Mouse (Mus musculus) cerebellum, adult 18-20 months (tissue): ENCODE measurements around the gene Gm44511.
"Not testable (repeated sequence)": the region's sequence is repeated elsewhere in the genome, so short reads cannot be mapped to it uniquely, and the experiment has no call there.

Source experiments
- DNase-seq, 2 experiments: peaks; one replicate each; pipeline ENCODE4 v3.0.0; 2021

The Gm44511 gene

DNA sequence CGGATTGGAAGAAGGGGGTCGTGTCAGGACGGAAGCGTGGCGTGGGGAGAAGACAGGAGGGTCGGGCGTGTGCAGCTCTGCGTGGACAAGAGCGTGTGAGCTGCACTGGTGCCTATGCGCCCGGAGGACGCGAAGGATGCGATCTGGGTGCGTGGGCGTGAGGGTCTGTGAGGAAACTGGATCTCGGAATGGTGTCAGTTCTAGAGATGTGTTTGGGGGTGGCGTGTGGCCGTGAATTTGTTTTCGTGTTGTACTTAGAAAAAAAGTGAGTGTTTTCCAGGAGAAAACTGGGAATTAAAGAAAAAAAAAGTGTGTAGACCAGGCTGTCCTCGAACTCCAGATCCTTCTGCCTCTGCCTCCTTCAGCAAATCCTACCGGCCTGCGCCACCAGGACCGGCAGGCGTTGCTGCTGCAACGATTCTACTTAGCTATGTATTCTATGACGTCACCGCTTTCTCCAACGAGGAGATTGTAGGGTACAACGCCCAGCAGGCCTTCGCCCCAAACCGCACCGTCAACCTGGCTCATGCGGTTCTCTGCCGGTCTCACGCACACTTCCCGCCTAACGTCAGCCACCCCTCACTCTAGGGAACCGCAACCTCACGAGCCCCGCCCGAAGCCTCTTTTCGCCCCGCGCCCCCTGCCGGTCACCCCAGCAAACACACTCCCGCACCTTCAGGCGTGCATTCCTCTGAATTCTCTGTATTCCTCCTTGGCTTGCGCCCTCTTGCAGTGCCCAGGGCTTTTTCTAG, 26.8 kb downstream of the Gm44511 start:
- peak; percentile 84 to 88 for DNase-seq

DNA sequence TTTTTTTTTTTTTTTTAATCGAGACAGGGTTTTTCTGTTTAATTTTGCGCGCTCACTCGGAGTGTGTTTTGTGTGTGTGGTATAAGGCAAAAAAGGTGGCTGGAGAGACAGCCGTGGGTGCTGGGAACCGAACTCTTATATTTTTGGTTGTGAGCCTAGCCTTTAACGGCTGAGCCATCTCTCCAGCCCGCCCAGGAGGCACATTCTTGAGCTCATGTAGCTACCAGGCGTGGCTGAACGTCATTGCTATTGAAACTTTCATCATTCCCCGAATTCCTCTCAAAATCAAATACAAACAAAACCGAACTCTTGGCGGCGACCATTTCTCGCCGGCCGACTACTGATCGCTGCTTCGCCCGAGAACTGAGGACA, 27.4 kb downstream of the Gm44511 start:
- peak; percentile 66 to 81 for DNase-seq

DNA sequence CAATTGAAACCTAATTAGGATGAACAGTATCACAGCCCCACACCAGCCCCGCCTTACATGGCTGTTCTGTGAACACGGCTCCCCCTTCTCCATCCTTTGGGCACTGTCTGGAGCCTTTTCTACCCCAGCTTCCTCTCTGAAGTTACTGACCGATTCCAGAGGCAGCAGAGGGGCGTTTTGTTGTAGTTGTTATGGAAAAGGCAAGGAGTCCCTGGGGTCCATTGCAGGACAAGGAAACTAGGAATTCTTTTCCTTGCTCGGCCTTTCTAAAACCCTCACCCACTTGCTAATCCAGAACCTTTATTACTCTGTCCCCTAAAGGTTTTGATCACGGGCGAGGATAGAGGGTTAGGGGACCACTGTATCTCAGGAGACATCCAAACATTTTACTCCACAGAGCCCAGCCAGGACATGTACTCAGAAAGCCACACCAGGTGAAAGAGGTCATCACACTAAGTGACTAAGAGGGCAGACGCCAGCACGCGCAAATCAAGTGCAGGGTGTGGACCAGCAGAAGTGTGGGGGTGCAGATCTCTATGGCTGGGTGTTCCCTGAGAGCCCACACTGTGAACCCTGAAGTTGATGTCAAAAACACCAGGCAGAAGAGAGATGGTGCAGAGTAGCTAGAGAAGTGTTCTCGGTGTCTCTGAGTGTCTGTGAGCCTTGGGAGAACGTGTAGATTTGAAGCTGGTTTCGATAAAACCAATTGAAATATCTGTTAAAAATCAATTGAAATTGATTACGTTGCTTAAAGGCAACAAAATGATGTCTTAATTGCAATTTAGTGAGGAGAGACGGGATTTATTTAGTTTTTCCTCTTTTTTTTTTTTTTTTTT, 28.0 kb downstream of the Gm44511 start:
- peak; percentile 45 to 47 for DNase-seq

DNA sequence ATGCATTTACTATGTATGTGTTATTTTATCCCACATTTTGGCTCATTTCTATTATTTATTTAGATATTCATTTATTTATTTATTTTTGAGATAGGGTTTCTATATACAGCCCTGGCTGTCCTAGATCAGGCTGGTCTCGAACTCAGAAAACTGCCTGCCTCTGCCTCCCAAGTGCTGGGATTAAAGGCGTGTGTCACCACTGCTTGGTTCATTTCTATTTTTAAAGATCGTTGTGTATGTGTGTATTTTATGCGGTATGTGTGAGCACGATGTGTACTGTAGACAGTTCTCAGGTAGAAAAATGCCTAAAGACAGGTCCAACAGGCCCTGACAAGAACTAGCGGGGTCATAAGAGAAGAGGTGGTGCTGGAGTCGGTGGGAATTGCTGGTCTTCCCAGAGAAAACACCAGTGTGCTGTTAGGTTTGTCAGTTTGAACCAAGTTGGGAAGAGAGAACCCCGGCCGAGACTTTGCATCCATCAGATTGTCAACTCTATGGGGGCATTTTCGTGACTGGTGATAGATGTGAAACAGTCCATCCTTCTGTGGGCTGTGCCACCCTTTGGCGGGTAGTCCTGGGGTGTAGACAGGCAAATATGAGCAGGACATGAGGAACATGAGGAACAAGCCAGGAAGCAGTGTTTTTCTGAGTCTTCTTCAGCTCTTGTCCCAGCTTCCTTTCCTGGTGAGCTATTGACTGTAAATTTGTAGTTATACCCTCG, 28.8 kb downstream of the Gm44511 start:
- DNase-seq: peak in 1 of 2 experiments; percentile 15

DNA sequence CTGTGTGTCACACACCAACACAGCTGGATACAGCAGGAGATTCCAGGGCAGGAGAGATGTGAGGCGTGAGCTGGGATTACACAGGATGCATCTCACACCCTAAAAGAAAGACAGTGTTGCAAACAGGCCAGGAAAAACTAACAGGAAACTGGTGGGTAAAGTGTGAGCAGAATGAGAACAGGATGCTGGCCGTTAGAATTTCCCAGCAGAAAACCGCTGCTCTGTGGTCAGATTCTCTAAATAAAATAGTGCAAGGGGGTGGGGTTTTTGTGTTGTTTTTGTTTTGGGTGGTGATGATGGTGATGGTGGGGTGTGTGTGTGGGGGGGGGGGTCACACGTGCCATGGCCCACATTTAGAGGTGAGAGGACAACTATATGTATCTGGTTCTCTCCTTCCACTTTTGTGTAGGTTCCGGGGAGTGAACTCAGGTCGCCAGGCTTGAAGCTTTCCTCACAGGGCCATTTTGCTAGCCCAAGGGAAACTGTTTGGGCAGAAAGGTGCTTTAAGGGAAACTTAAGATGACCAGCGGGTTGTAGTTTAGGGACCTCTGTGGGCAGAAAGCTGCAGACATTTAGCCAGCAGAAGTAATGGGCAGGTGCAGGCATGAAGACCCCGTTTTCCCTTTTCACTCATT, 29.7 kb downstream of the Gm44511 start:
- DNase-seq: no peak

DNA sequence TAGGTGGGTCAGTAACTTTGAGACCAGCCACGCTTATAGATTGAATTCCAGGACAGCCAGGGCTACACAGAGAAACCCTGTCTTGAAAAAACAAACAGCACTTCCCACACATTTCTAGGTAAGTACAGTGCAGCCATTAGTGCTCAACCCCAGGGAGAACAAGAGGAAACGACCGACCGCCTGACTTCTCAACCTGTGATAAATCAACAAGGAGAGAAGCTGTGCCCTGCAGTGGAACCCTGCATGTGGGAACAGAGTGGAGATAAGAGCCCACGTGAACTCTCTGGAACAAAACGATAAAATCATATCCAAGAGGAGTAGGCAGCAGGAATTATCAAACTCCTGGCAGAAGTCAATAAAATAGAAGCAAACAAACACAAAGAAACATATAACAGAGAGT, 32.4 kb downstream of the Gm44511 start:
- no peak for DNase-seq

DNA sequence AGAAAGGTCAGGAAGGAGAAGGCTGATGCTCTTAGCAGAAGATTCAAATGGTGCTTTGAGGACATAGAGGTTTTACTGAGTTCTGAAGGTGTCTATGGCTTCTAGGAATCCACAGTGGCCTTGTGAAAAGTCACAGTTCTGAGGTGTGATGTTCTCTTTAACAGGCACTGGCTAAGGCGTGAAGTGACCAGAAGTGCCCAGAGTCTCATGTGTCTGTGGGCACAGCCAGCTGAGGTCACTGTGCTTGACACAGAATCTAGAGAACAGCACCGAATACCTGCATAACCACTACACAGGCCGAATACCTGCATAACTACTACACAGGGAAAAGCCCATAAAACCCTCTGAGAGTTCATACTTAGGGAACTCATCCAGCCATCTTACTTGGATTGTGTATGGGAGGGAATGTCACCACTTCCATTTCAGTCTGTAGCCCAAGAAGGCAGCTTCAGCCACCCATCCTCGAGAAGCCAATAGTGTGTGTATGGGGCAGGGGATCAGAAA, 35.6 kb downstream of the Gm44511 start:
- DNase-seq: not testable (repeated sequence)

DNA sequence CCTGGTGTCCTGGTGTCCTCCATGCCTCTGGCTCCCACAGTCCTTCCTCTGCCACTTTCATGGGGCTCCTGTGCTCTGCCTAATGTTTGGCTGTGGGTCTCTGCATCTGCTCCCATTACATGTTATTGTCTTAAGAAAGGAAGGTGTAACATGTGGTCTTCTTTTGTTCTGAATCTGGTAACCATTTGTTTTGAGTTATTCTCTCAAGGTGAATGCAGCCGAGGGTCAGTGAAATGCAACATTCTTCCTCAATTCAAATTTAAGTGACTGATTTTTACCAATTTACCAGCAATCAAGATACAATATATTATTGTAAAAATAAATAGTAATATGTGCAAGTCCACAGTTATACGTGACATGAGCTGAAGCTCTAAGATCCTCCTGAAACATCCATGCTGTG, 37.0 kb downstream of the Gm44511 start, which contains the start of gene Klrb1c:
TSS of gene Klrb1c (minus strand) at position 101 of the 400 bp plus-strand sequence.
- no peak for DNase-seq

DNA sequence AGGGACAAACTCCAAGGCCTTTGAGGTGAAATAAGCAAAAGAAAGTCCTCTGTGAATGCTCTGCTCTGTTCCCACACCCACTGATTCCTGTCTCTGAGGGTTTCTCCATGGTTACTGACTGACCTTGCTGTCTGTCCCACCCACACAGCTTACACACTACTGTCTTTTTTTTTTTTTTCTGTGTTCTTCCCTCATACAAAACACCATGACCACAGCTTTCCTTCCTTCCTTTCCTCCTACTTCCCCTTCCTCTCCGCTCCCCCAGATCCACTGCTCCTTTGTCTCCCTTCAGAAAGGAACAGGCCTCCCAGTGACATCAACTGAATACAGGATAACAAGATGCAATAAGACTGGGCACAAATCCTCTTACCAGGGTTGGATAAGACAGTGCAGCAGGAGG, 37.6 kb downstream of the Gm44511 start:
- no peak for DNase-seq

DNA sequence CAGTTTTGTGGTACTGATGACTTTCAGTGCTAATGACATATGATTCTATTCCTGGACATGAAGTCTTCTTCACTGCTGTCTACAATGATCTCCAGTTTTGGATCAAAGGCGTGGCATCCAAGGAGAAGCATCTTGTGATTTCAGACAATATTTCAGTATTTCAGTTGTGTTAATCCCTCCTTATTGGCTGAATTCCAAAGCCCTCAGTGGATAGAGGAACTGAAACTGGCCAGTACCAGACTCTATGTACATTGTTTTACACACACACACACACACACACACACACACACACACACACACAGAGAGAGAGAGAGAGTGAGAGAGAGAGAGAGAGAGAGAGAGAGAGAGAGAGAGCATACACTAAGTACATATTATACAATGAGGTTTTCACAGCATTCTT, 39.7 kb downstream of the Gm44511 start:
- not testable (repeated sequence) for DNase-seq

DNA sequence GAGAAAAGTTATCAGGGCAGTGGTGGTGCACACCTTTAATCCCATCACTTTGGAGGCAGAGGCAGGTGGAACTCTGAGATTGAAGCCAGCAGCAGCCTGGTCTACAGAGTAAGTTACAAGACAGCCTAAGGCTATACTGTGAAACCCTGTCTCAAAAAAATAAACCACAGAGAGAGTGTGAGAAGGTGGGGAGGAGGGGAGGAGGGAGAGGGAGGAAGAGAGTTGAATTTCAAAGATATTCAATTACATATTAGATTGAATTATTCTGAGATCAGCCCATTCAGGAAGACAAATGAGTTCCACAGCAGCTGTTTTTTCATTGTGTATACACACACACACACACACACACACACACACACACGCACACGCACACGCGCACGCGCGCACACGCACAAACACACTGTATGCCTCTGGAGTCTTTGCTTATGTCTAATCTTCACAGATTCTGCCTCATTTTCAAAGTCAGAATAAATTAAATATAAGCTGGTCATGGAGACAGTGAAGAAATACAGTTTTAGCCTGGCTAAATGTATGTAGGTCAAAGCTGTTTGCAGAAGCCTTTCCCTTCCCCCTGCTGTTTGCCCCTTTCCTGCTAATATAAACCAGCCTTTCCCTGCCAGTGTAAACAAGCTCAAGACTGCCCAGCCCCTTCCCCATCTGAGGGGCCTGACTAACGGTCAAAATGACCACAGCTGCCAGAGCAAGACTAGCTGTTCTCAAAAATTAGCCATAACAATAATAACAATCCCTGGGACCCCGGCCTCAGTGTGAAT, 56.4 kb downstream of the Gm44511 start:
- no peak for DNase-seq

DNA sequence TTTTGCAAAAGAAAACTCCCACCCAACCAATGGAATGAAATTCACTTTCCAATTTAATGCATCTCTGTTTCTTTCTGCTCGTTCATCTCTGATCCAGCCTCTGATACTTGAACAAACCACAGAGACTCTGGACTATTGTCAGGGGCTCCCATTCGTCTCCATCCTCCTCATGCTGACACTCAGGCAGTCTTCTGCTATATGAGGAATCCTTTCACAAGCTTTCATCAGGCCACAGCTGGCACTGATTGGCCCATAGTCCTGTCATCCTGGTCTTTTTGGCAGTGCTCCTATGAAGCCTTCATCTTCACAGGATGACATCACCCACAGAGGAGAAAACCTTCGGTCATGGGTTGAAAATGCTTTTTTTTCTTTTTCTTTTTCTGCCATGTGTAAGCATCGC, 58.1 kb downstream of the Gm44511 start:
- DNase-seq: no peak

DNA sequence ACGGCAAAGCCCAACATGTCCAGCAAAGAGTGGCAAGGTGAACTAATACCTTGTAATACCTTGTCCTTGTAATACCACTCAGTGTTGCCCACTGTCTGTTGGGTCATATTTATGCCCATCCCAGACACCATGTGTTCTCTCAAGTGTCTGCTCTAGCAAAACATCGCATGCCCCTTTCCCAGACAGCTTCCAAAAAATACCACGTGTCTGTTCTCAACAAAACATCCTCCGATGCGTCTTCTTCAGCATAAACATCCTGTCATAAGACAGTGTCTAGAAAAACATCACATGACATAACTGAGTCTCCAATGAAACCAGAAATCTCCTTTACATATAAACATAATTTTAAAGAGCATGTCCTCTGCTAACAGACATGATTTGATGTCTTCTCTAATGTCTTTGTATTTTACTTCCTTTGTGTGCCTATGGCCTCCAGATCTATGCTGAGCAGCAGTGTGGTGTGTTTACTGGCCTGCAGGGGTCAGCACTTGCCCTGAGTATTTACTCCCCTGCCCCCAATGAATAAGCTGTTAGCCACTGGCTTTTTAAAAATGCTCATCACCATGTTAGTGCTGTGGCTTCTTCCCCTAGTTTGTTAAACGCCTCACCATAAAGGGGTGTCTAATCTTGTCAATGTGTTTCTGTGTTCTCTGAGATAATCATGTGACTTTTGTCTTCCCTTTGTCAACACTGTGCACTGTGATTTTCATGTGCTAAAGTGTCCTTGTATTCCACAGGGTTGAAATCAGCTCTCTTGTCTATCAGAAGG, 59.4 kb downstream of the Gm44511 start:
- DNase-seq: peak; percentile 47 to 52

DNA sequence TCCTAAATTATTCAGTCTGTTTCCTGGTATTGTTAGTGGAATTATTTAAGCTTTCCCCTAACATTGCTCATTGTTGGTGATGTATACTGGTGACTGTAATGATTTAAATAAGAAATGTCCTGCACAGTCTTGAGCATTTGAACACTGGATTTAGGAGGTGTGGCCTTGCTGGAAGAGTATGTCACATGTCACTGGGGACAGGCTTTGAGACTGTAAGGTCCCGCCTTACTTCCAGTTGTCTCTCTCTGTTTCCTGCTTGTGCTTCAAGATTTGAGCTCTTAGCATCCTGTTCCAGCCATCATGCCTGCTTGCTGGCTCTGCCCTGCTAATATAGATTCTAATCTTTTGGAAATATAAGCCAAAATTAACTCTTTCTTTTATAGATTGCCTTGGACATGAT, 60.9 kb downstream of the Gm44511 start:
- DNase-seq: no peak

DNA sequence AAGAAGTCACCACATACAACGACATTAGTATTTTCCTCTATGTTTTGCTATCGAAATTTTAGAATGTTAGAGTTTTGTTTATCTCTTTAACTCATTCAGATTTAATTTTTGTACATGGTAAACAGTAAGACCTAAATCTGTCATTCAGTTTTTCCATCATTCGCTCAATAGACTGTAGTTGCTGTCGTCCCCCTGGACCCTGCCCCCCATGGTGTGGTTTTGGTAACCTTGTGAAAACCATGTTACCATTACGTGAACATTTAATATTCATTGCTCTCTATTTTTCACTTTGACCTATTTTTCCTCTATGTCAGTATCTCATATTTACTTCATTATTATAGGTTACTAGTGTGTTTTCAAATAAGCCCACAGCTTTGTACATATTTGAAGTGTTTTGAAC, 61.5 kb downstream of the Gm44511 start:
- no peak for DNase-seq

DNA sequence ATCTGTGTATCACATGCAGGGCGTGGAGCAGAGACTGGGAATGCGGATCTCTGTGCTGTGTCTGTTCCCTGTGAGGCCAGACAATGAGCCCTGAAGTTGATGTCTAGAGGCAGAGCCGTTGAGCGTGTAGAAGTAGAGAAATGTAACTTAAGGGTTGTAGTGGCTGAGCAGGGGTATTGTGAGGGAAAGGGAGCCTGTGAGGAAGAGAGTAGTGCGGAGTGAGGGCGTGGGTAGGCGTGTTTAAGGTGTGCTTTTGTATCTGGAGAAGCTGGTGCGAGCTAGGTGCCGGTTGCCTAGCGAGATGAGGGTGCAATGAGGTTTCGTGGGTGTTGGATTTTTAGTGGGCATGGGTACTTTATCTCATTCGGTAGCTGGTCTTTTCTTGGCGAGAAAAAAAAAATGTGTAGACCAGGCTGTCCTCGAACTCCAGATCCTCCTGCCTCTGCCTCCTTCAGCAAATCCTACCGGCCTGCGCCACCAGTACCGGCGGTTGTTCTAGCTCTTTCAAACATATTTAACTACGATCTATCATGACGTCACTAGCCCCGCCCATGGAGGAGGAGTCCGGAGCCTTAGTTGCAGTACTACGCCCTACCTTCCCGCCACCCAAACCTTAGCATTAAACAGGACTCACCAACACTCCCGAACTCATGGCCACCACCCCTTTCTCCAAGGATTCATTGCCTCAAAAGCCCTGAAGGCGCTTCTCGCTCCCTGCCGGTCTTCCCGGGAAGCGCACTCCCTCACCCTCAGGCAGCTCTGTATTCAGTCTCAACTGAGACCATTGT, 62.2 kb downstream of the Gm44511 start:
- DNase-seq: peak; percentile 94 to 98

DNA sequence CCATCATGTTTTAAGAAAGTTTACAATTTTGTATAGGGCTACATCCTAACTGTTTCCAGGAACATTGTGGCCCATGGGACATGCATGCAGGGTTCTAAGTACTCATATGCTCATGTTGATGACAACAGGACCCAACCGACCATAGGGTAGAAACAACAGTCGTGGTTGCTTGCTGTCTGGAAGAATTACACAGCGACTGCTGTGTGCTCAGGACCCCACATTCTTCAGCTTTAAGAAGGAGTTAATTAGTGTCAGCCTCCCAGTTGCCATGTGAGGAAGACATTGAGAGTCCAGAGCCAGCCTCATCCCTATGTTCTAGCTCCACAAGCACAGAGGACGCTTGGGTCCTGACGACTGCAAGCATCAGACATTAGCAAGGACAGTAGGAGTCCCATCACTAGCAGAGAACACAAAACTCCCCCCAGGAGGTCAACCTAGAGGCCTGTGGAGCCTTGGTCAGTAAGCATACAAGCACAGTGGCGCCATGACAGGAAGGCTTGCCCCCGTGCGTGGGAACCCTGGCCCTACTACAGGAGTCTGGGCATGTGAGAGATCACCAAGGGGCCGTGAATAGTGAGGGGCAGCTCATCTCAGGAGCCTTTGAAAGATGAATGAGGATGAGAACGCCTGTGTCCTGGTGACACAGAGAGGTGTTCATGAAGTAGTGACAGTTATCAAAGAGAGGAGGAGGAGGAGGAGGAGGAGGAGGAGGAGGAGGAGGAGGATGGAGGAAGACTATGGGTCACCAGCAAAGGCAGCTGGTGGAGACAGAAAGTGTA, 63.0 kb downstream of the Gm44511 start:
- peak; percentile 33 to 46 for DNase-seq

DNA sequence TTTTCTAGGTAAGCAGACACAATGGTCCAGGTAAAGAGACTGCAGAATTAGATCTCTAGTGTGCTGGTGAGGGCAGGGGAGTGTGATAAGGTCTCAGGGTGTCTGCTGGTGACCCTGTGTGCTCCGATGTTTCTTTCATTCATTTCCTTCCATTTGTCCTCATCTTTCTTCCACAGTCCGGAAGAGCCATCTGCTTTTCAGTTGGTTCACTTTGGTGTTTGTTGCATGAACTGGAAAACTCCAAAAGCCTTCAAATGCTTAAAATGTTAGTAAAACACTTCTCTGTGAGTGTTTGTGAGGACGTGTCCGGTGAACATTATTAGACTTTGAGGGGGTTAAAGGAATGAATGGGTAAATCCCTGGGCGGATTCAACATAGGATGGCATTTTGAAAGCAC, 65.0 kb downstream of the Gm44511 start:
- DNase-seq: no peak

DNA sequence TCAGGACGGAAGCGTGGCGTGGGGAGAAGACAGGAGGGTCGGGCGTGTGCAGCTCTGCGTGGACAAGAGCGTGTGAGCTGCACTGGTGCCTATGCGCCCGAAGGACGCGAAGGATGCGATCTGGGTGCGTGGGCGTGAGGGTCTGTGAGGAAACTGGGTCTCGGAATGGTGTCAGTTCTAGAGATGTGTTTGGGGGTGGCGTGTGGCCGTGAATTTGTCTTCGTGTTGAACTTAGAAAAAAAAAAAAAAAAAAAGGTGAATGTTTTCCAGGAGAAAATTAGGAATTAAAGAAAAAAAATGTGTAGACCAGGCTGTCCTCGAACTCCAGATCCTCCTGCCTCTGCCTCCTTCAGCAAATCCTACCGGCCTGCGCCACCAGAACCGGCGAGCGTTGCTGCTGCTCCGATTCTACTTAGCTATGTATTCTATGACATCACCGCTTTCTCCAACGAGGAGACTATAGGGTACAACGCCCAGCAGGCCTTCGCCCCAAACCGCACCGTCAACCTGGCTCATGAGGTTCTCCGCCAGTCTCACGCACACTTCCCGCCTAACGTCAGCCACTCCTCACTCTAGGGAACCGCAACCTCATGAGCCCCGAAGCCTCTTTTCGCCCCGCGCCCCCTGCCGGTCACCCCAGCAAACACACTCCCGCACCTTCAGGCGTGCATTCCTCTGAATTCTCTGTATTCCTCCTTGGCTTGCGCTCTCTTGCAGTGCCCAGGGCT, 65.5 kb downstream of the Gm44511 start:
- DNase-seq: peak; percentile 88 to 92
